Mouse (Mus musculus) heart, postnatal 0 days (tissue): Measurements from ENCODE around the gene Wwox. TPM values are rescaled to one million over a fixed set of nuclear protein-coding genes. Genes with fewer than 3 reads are reported as not detected.

Experiments used
- ATAC-seq: fragments of 200-750 bp; cut with Nextera tagmentation; 2 replicates; pipeline ENCODE4 v1.8.0; 2017; ENCODE audit warnings: low read depth, moderate number of reproducible peaks, moderate library complexity; ENCODE audit not compliant: insufficient read depth
- DNase-seq: peaks from one replicate; pipeline ENCODE4 v3.0.0-alpha.2; 2016; ENCODE audit warnings: low spot score
- H3K27ac ChIP-seq: fragments of 300-500 bp; sonication (generic); 2 replicates; pipeline ENCODE4 v1.5.1; 2014; ENCODE audit warnings: low read depth, mild to moderate bottlenecking
- H3K27me3 ChIP-seq: fragments of 300-500 bp; sonication (generic); 2 replicates; pipeline ENCODE4 v1.6.1; 2014; ENCODE audit warnings: low read length, mixed read lengths; ENCODE audit not compliant: control insufficient read depth, insufficient read depth
- H3K36me3 ChIP-seq: fragments of 300-500 bp; sonication (generic); replicated peaks from 2 replicates; pipeline ENCODE4 v1.6.1; 2014; ENCODE audit warnings: low read length, mixed read lengths; ENCODE audit not compliant: control insufficient read depth, insufficient read depth
- H3K4me1 ChIP-seq: fragments of 300-500 bp; sonication (generic); 2 replicates; pipeline ENCODE4 v1.6.1; 2014; ENCODE audit warnings: antibody characterized with exemption; ENCODE audit not compliant: control insufficient read depth, insufficient read depth
- H3K4me2 ChIP-seq: fragments of 300-500 bp; sonication (generic); 2 replicates; pipeline ENCODE4 v1.6.1; 2014; ENCODE audit warnings: low read depth, mild to moderate bottlenecking, low read length, moderate library complexity
- H3K4me3 ChIP-seq: fragments of 300-500 bp; sonication (generic); 2 replicates; pipeline ENCODE4 v1.5.1; 2014; ENCODE audit warnings: low read depth, low read length
- H3K9ac ChIP-seq: fragments of 300-500 bp; sonication (generic); replicated peaks from 2 replicates; pipeline ENCODE4 v1.6.1; 2014; ENCODE audit warnings: low read depth, low read length, mixed read lengths
- H3K9me3 ChIP-seq: fragments of 300-500 bp; sonication (generic); replicated peaks from 2 replicates; pipeline ENCODE4 v1.6.1; 2016; ENCODE audit warnings: low read length; ENCODE audit not compliant: control insufficient read depth
- CTCF ChIP-seq: IDR thresholded peaks from 2 replicates; pipeline ENCODE4 v1.5.1; 2016; ENCODE audit warnings: antibody characterized with exemption, control low read depth, low read depth
- EP300 ChIP-seq: IDR thresholded peaks from 2 replicates; pipeline ENCODE4 v1.6.1; 2016; ENCODE audit warnings: antibody characterized with exemption, low read depth
- WGBS: fragments of 180-500 bp; shearing (Covaris S2); extraction: QIAGEN DNeasy Blood & Tissue Kit; methylation state at CpG from one replicate; pipeline ENCODE4 v1.1.7; 2014; 5-methylcytosine and 5-hydroxymethylcytosine counted together
- polyA plus RNA-seq: library from polyadenylated mRNA; unstranded; fragments of >200 nt; fragmentation: Nextera tagmentation; extraction: Ambion mirVana; gene quantifications from 2 replicates; pipeline ENCODE4 v1.2.1, GENCODE M21; 2015
- total RNA-seq: library from RNA; depleted of rRNA; stranded (reverse); fragments of >200 nt; gene quantifications from 2 replicates; pipeline ENCODE4 v1.2.3, GENCODE M21; 2014; ENCODE audit warnings: low replicate concordance

The Wwox gene
- total and polyA plus RNA-seq, 2 experiments from 2014 or later, result 7.5 to 9.6 TPM

DNA sequence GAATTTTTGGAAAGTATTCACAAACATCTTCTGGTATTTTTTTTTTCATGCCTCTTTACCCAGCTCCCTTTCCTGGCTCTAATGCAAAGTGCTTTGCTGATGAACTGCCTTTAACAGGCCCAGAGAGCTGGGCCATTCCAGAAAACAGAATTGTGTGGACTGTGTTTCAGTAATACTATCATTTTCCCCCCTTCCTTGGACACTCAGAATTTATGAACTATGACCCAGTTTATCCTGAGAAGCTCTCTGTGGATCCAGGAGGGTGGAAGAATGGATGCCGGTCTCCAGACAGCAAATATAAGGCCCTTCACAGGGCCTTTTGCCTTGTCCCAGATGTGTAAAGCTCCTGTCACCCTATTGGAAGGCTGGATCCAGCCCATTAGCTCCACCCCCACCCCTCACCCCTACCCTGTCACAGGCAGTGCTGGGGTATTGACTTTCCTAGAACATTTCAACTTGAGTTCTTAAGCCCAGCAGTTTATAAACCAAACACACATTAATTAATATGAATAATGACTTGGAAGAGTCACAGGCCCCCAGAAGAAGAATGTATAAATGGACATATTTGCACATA lies 332.9 kb downstream of the Wwox start:
- H3K27ac ChIP-seq, result no peak overlapping the region
- no peaks in the 10 kb centered on the region for H3K27me3 ChIP-seq
- H3K36me3 ChIP-seq, result no peaks in the 10 kb centered on the region
- no peak overlapping the region for H3K9ac ChIP-seq
- TF ChIP-seq CTCF, result no peak
- TF ChIP-seq EP300, result no peak
- DNase-seq, result no peak
- no peaks in the 10 kb centered on the region for H3K9me3 ChIP-seq
- H3K4me2 ChIP-seq, result no peak overlapping the region
- 78% methylated on average over 1 of the region's 1 CpGs for WGBS
- ATAC-seq, result no peak
- peaks cover 15% of the 10 kb centered on the region for H3K4me1 ChIP-seq
- H3K4me3 ChIP-seq, result no peak overlapping the region

DNA sequence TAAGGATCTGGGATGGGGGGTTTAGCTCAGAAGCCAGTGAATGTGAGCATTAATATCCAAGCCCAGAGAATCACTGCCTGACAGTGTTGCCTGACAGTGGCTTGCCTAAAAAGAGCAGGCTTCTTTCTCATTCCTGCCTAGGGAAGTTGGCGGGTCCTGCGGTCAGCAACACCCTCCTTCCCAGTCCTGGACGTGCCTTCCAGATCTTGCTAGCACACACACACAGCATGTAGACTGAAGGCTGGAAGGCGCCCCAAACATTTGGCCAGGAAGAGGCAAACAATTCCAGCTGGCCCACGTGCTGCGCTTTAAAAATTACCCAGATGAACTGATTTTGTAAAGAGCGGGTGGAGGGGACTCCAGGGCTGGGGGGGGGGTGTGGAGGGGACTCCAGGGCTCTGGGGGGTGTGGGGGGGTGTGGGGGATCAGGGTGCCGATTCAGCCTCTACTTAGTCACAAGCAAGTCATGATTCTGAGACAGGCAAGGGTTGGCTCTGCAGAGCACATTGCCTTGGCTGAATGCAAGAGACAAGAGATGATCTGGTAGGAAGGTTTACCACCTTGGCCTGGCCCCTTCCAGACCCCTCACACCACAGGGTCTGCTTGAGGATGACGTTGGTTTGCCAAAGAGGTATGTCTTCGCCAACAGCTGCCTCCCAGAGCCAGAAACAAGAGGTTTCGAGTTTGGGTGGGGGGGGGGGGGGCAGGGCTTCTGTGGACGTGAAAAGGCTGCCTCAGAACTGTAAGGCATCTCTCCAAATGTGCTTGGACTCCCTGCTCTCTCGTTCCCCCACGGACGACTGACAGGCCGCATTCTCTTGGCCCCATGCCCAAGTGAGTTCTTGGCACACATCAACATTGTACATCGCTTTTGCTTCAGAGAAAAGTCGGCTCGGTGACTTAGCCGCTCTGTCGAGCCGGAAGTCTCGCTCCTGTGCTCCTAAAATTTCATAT lies 334.3 kb downstream of the Wwox start:
- Histone ChIP-seq H3K4me2 (peak overlapping the region; percentile 47), H3K27ac (peak overlapping the region; percentile 66), H3K4me3 (peak overlapping the region; percentile 5; the same call in 1 of the 2 replicates), H3K9me3 (no peaks in the 10 kb centered on the region), H3K9ac (no peak overlapping the region; the same call in 1 of the 2 replicates), H3K36me3 (no peaks in the 10 kb centered on the region), H3K4me1 (peaks cover 20% of the 10 kb centered on the region), H3K27me3 (no peaks in the 10 kb centered on the region)
- DNase-seq (peak; percentile 81), ATAC-seq (peak; percentile 80)
- TF ChIP-seq CTCF (no peak), EP300 (no peak)
- 9% methylated on average over 23 of the region's 23 CpGs for WGBS

DNA sequence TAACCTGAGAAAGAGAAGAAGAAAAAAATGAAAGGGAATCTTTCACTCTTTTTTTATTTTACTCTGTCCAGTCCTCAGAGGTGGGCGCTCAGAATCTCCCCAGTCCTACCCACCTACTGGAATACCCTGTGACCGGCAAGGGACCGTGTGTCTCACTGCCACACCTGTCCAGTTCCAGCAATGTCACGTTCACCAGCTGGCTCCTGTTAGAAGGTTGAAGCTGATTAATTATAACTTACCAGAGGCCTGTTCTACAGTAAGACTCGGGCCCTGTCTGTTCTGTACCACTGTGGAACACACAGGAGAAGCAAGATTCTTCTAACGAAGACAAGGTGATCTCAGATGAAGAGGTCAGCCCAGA lies 334.9 kb downstream of the Wwox start:
- Histone ChIP-seq H3K4me3 (peak overlapping the region; percentile 5; the same call in 1 of the 2 replicates), H3K9me3 (no peaks in the 10 kb centered on the region), H3K4me2 (peak overlapping the region; percentile 47), H3K36me3 (no peaks in the 10 kb centered on the region), H3K27ac (peak overlapping the region; percentile 66; the same call in 1 of the 2 replicates), H3K4me1 (peaks cover 20% of the 10 kb centered on the region), H3K27me3 (no peaks in the 10 kb centered on the region), H3K9ac (no peak overlapping the region)
- ATAC-seq, result no peak
- WGBS, result 53% methylated on average over 6 of the region's 6 CpGs
- DNase-seq, result no peak
- TF ChIP-seq EP300 (no peak), CTCF (no peak)

GRCm38 (mm10) chr8:114775543-114775942 lies 336.1 kb downstream of the Wwox start:
- no peak overlapping the region for H3K9ac ChIP-seq
- no peaks in the 10 kb centered on the region for H3K27me3 ChIP-seq
- no peaks in the 10 kb centered on the region for H3K36me3 ChIP-seq
- H3K4me2 ChIP-seq, result no peak overlapping the region
- peaks cover 20% of the 10 kb centered on the region for H3K4me1 ChIP-seq
- DNase-seq, result no peak
- H3K27ac ChIP-seq, result no peak overlapping the region
- no peak for ATAC-seq
- TF ChIP-seq EP300, result no peak
- no peak for TF ChIP-seq CTCF
- no peaks in the 10 kb centered on the region for H3K9me3 ChIP-seq
- no peak overlapping the region for H3K4me3 ChIP-seq
- 42% methylated on average over 8 of the region's 8 CpGs for WGBS

- no peaks in the 10 kb centered on the region for H3K36me3 ChIP-seq
- WGBS, result 91% methylated on average over 9 of the region's 9 CpGs
These were observed 337.2 kb downstream of the Wwox start for GRCm38 (mm10) chr8:114776696-114777095.

More at GRCm38 (mm10) chr8:114776696-114777095, 337.2 kb downstream of the Wwox start:
- no peak for ATAC-seq
- TF ChIP-seq CTCF (no peak), EP300 (no peak)
- Histone ChIP-seq H3K4me1 (peaks cover 20% of the 10 kb centered on the region), H3K9me3 (no peaks in the 10 kb centered on the region), H3K4me2 (no peak overlapping the region), H3K9ac (no peak overlapping the region), H3K27ac (no peak overlapping the region), H3K4me3 (no peak overlapping the region), H3K27me3 (no peaks in the 10 kb centered on the region)
- no peak for DNase-seq
